In genomic region chr19:7558675-7559074, GRCm38 (mm10) we compare ENCODE assay signal across 9 mouse cellular contexts. TPM values are rescaled to one million over a fixed set of nuclear protein-coding genes. Genes with fewer than 3 reads are reported as not detected.
DNase-seq lines count a peak whose midpoint lies in the region; ATAC-seq lines count a peak whose summit lies in the region.
"Had no signal": no experiment of that assay in that cellular context is flagged by ENCODE, and none has a peak within 500 bp of the region (broad histone marks: within the 10 kb centered on the region; RNA-seq: fewer than 3 reads in every experiment).

No protein-coding gene starts in this region.

- intact Hi-C loops in gastrocnemius, postnatal 14 days (cut with DNase I; ENCODE audit: low total_unique reads), result no loop called here

- H3K36me3 ChIP-seq in hindbrain, embryonic 15.5 days, result no peaks in the 10 kb centered on the region
- H3K36me3 ChIP-seq in hindbrain, embryonic 11.5 days (ENCODE audit: control insufficient read depth, insufficient read depth, low read length), result no peaks in the 10 kb centered on the region
- no peaks in the 10 kb centered on the region for H3K36me3 ChIP-seq in limb, embryonic 12.5 days

- H3K4me3 ChIP-seq in hindbrain, embryonic 15.5 days, result no peak overlapping the region
- H3K4me3 ChIP-seq in hindbrain, embryonic 11.5 days (ENCODE audit: low read depth, low read length), result no peak overlapping the region
- H3K4me3 ChIP-seq in limb, embryonic 12.5 days (replicated peaks), result no peak overlapping the region

- H3K27me3 ChIP-seq in hindbrain, embryonic 15.5 days, result 0 out of 2 replicates have a peak, but pooled peaks cover 6% of the 10 kb centered on the region
- H3K27me3 ChIP-seq in hindbrain, embryonic 11.5 days (ENCODE audit: control insufficient read depth, insufficient read depth, low read length), result peaks cover 3% of the 10 kb centered on the region; the same call in 1 of the 2 replicates
- H3K27me3 ChIP-seq in limb, embryonic 12.5 days, result 0 out of 2 replicates have a peak, but pooled peaks cover 5% of the 10 kb centered on the region

- H3K9me3 ChIP-seq in hindbrain, embryonic 15.5 days, result no peaks in the 10 kb centered on the region
- no peaks in the 10 kb centered on the region for H3K9me3 ChIP-seq in hindbrain, embryonic 11.5 days (ENCODE audit: control insufficient read depth, low read length)
- H3K9me3 ChIP-seq in limb, embryonic 12.5 days, result no peaks in the 10 kb centered on the region

- H3K4me2 ChIP-seq in hindbrain, embryonic 15.5 days, result 0 out of 2 replicates have a peak overlapping the region, but pooled peaks have one; percentile 71
- H3K4me2 ChIP-seq in hindbrain, embryonic 11.5 days (replicated peaks; ENCODE audit: low read depth, low read length), result no peak overlapping the region
- H3K4me2 ChIP-seq in limb, embryonic 12.5 days, result peak overlapping the region; percentile 80; the same call in 1 of the 2 replicates

- H3K4me1 ChIP-seq in hindbrain, embryonic 15.5 days (replicated peaks), result peaks cover 8% of the 10 kb centered on the region
- H3K4me1 ChIP-seq in hindbrain, embryonic 11.5 days (replicated peaks; ENCODE audit: control insufficient read depth, insufficient read depth, low read length), result peaks cover 3% of the 10 kb centered on the region
- H3K4me1 ChIP-seq in limb, embryonic 12.5 days (replicated peaks), result peaks cover 15% of the 10 kb centered on the region

- DNase-seq in hindbrain, embryonic 11.5 days (ENCODE audit: low spot score), result no peak
- DNase-seq in A20 (ENCODE audit: low read depth, low spot score) (peak; percentile 68), NIH3T3 (ENCODE audit: low read depth) (peak; percentile 29)
- DNase-seq in urinary bladder, postnatal 36 days (ENCODE audit: low spot score in 2 of 2), result no peak
- no peak for DNase-seq in gastrocnemius, postnatal 14 days
- DNase-seq in T-cell, adult 2 months (ENCODE audit: low spot score), result no peak

- 84% methylated on average over 4 of the region's 4 CpGs for WGBS in hindbrain, embryonic 15.5 days
- WGBS in hindbrain, embryonic 11.5 days, result 83% methylated on average over 4 of the region's 4 CpGs
- 72% methylated on average over 4 of the region's 4 CpGs for WGBS in limb, embryonic 12.5 days

- no peak for ATAC-seq in hindbrain, embryonic 15.5 days (ENCODE audit: low FRiP score, low read depth)
- ATAC-seq in hindbrain, embryonic 11.5 days (ENCODE audit: low FRiP score), result no peak
- no peak for ATAC-seq in limb, embryonic 12.5 days (ENCODE audit: insufficient number of reproducible peaks, insufficient read depth, low FRiP score, low TSS enrichment, low read depth)

- no peak overlapping the region for H3K9ac ChIP-seq in hindbrain, embryonic 15.5 days
- H3K9ac ChIP-seq in hindbrain, embryonic 11.5 days (ENCODE audit: low read depth, low read length), result no peak overlapping the region
- no peak overlapping the region for H3K9ac ChIP-seq in limb, embryonic 12.5 days (replicated peaks)

- H3K27ac ChIP-seq in hindbrain, embryonic 15.5 days (replicated peaks), result no peak overlapping the region
- no peak overlapping the region for H3K27ac ChIP-seq in hindbrain, embryonic 11.5 days (ENCODE audit: low read depth, low read length)
- no peak overlapping the region for H3K27ac ChIP-seq in limb, embryonic 12.5 days

RNA-seq across cellular contexts. Expression of gene Pla2g16, which starts 1.4 kb away (rescaled TPM):
- polyA plus RNA-seq in hindbrain, embryonic 15.5 days (2015; fragmentation: Nextera tagmentation; extraction: Ambion mirVana), result 4.8 and 5.7 TPM in 2 replicates
- 2.7 and 4.4 TPM in 2 replicates for polyA plus RNA-seq in hindbrain, embryonic 11.5 days (2014; fragmentation: Nextera tagmentation; extraction: Ambion mirVana)
- polyA plus RNA-seq in limb, embryonic 12.5 days (2016; fragmentation: Nextera tagmentation; extraction: Ambion mirVana), result 6.7 and 7.4 TPM in 2 replicates
- total RNA-seq in gastrocnemius, postnatal 14 days (2021), result 10 to 100 TPM; 55.0 to 57.6 TPM

RNA-seq across cellular contexts. Expression of gene Lgals12, which starts 48.3 kb away (rescaled TPM):
- polyA plus RNA-seq in hindbrain, embryonic 15.5 days (2015; fragmentation: Nextera tagmentation; extraction: Ambion mirVana), result 0.18 and 0.53 TPM in 2 replicates
- 0.10 and 0.26 TPM in 2 replicates for polyA plus RNA-seq in hindbrain, embryonic 11.5 days (2014; fragmentation: Nextera tagmentation; extraction: Ambion mirVana)
- polyA plus RNA-seq in limb, embryonic 12.5 days (2016; fragmentation: Nextera tagmentation; extraction: Ambion mirVana), result 0.37 and 0.44 TPM in 2 replicates
- total RNA-seq in gastrocnemius, postnatal 14 days (2021), result under 1 TPM; 0.13 to 0.33 TPM
- total RNA-seq: liver, adult 2 months had no signal
- polyA plus RNA-seq: liver, adult 2 months had no signal

RNA-seq across cellular contexts. Expression of gene Hrasls5, which starts 53.7 kb away (rescaled TPM):
- polyA plus RNA-seq in hindbrain, embryonic 15.5 days (2015; fragmentation: Nextera tagmentation; extraction: Ambion mirVana), result 0.26 TPM in 1 of 2 replicates, not detected in the other
- polyA plus RNA-seq in hindbrain, embryonic 11.5 days (2014; fragmentation: Nextera tagmentation; extraction: Ambion mirVana), result not detected in 2 replicates
- polyA plus RNA-seq in limb, embryonic 12.5 days (2016; fragmentation: Nextera tagmentation; extraction: Ambion mirVana), result not detected in 2 replicates
- not detected for total RNA-seq in gastrocnemius, postnatal 14 days (2021)
- total RNA-seq: liver, adult 2 months had no signal
- polyA plus RNA-seq: liver, adult 2 months had no signal

Comparison
In these comparisons a context has a peak if more than half of its experiments do, and no peak if none do; other contexts are left out.
1. DNase-seq: peak in A20 (single experiment) and NIH3T3 (single experiment); none in hindbrain, embryonic 11.5 days (single experiment), urinary bladder, postnatal 36 days (0 of 2), gastrocnemius, postnatal 14 days (single experiment) and T-cell, adult 2 months (single experiment).